Mouse (Mus musculus): Measurements from ENCODE around the gene Agl. TPM values are rescaled to one million over a fixed set of nuclear protein-coding genes. Genes with fewer than 3 reads are reported as not detected.
A peak's percentile ranks its signal among the peaks of the same experiment; 100 is the strongest.

Gene Agl
- polyA plus RNA-seq, 1 experiment from 2014 or later: 12.6 TPM

GRCm38 (mm10) chr3:116711624-116712435 is 96.1 kb downstream of the Agl start:
- WGBS: under 1% methylated on average over 75 of the region's 85 CpGs

DNA sequence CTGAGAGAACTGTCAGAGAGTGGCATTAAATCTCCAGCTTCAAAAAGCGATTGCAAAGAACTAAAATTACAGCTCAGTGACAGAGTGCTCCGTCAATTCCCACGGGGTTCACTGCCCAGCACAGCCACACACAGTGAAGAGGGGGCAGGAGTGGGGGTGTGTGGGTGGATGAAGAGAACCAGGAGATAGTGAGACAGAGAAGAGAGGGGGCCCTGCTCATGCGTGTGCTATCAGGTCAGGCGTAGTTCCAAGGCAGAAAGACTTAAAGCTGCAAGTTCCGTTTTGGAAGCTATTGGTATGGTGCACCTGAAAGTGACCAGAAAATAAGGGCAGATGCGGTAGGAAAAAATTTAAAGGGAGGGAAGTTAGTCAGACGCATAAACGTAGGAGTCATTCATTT is 97.0 kb downstream of the Agl start:
- Histone ChIP-seq H3K4me1 (ENCODE audit: control insufficient read depth, insufficient read depth, low read length) (peaks cover 10% of the 10 kb centered on the region), H3K27ac (ENCODE audit: low read length) (no peak overlapping the region), H3K9ac (ENCODE audit: low read depth, low read length) (no peak overlapping the region), H3K4me2 (ENCODE audit: low read length) (peak overlapping the region; percentile 89), H3K9me3 (replicated peaks; ENCODE audit: control insufficient read depth, low read length, poor library complexity, severe bottlenecking) (no peaks in the 10 kb centered on the region), H3K4me3 (ENCODE audit: low read depth, low read length) (peak overlapping the region; percentile 82), H3K36me3 (ENCODE audit: control insufficient read depth, insufficient read depth, low read length) (no peaks in the 10 kb centered on the region), H3K27me3 (ENCODE audit: control insufficient read depth, insufficient read depth, low read depth, low read length) (no peaks in the 10 kb centered on the region)
- ATAC-seq: no peak
- 60% methylated on average over 9 of the region's 9 CpGs for WGBS

More at GRCm38 (mm10) chr3:116711624-116712435, 96.1 kb downstream of the Agl start:
- peak; percentile 95 for ATAC-seq
- Histone ChIP-seq H3K27me3 (ENCODE audit: control insufficient read depth, insufficient read depth, low read depth, low read length) (no peaks in the 10 kb centered on the region), H3K9me3 (replicated peaks; ENCODE audit: control insufficient read depth, low read length, poor library complexity, severe bottlenecking) (no peaks in the 10 kb centered on the region), H3K36me3 (ENCODE audit: control insufficient read depth, insufficient read depth, low read length) (no peaks in the 10 kb centered on the region), H3K4me1 (ENCODE audit: control insufficient read depth, insufficient read depth, low read length) (peaks cover 10% of the 10 kb centered on the region), H3K9ac (ENCODE audit: low read depth, low read length) (peak overlapping the region; percentile 91), H3K4me3 (ENCODE audit: low read depth, low read length) (peak overlapping the region; percentile 82), H3K27ac (ENCODE audit: low read length) (peak overlapping the region; percentile 61), H3K4me2 (ENCODE audit: low read length) (peak overlapping the region; percentile 89)

GRCm38 (mm10) chr3:116705637-116706204 is 102.2 kb downstream of the Agl start:
- H3K9me3 ChIP-seq (replicated peaks; ENCODE audit: control insufficient read depth, low read length, poor library complexity, severe bottlenecking): no peaks in the 10 kb centered on the region
- 91% methylated on average over 1 of the region's 1 CpGs for WGBS
- H3K36me3 ChIP-seq (ENCODE audit: control insufficient read depth, insufficient read depth, low read length): no peaks in the 10 kb centered on the region
- no peak overlapping the region for H3K27ac ChIP-seq (ENCODE audit: low read length)
- H3K9ac ChIP-seq (ENCODE audit: low read depth, low read length): no peak overlapping the region
- no peak overlapping the region for H3K4me3 ChIP-seq (ENCODE audit: low read depth, low read length)
- no peaks in the 10 kb centered on the region for H3K27me3 ChIP-seq (ENCODE audit: control insufficient read depth, insufficient read depth, low read depth, low read length)
- no peak for ATAC-seq
- no peak overlapping the region for H3K4me2 ChIP-seq (ENCODE audit: low read length)
- peaks cover 1% of the 10 kb centered on the region for H3K4me1 ChIP-seq (ENCODE audit: control insufficient read depth, insufficient read depth, low read length)

- Histone ChIP-seq H3K4me2 (ENCODE audit: low read length) (no peak overlapping the region), H3K27me3 (ENCODE audit: control insufficient read depth, insufficient read depth, low read depth, low read length) (no peaks in the 10 kb centered on the region), H3K9ac (ENCODE audit: low read depth, low read length) (no peak overlapping the region), H3K36me3 (ENCODE audit: control insufficient read depth, insufficient read depth, low read length) (no peaks in the 10 kb centered on the region), H3K27ac (ENCODE audit: low read length) (no peak overlapping the region), H3K9me3 (replicated peaks; ENCODE audit: control insufficient read depth, low read length, poor library complexity, severe bottlenecking) (no peaks in the 10 kb centered on the region), H3K4me1 (ENCODE audit: control insufficient read depth, insufficient read depth, low read length) (no peaks in the 10 kb centered on the region), H3K4me3 (ENCODE audit: low read depth, low read length) (no peak overlapping the region)
- WGBS: 93% methylated on average over 5 of the region's 5 CpGs
- ATAC-seq: no peak
Observed at GRCm38 (mm10) chr3:116703835-116704234, 104.1 kb downstream of the Agl start.

- Histone ChIP-seq H3K9me3 (replicated peaks; ENCODE audit: control insufficient read depth, low read length, poor library complexity, severe bottlenecking) (no peaks in the 10 kb centered on the region), H3K27me3 (ENCODE audit: control insufficient read depth, insufficient read depth, low read depth, low read length) (no peaks in the 10 kb centered on the region), H3K4me2 (ENCODE audit: low read length) (no peak overlapping the region), H3K27ac (ENCODE audit: low read length) (no peak overlapping the region), H3K9ac (ENCODE audit: low read depth, low read length) (no peak overlapping the region), H3K4me3 (ENCODE audit: low read depth, low read length) (no peak overlapping the region), H3K36me3 (ENCODE audit: control insufficient read depth, insufficient read depth, low read length) (no peaks in the 10 kb centered on the region), H3K4me1 (ENCODE audit: control insufficient read depth, insufficient read depth, low read length) (no peaks in the 10 kb centered on the region)
- no peak for ATAC-seq
- WGBS: 97% methylated on average over 1 of the region's 1 CpGs
Observed at GRCm38 (mm10) chr3:116702647-116703272, 105.2 kb downstream of the Agl start.

DNA sequence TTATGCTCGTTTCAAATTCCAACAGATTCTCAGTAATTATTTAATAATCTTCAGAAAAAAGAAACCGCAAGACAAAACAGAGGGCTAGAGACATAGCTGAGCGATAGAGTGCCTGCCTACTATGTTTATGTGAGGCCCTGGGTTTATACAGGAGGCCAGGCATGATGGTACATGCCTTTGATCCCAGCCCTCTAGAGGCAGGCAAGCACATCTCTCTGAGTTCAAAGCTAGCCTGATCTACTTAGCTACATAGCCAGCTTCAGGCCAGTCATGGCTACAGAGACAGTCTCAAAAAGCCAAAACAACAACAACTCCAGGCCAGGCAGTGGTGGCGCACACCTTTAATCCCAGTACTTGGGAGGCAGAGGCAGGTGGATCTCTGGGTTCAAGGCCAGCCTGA is 106.4 kb downstream of the Agl start:
- Histone ChIP-seq H3K27me3 (ENCODE audit: control insufficient read depth, insufficient read depth, low read depth, low read length) (no peaks in the 10 kb centered on the region), H3K4me1 (ENCODE audit: control insufficient read depth, insufficient read depth, low read length) (no peaks in the 10 kb centered on the region), H3K36me3 (ENCODE audit: control insufficient read depth, insufficient read depth, low read length) (no peaks in the 10 kb centered on the region), H3K9ac (ENCODE audit: low read depth, low read length) (no peak overlapping the region), H3K4me3 (ENCODE audit: low read depth, low read length) (no peak overlapping the region), H3K9me3 (replicated peaks; ENCODE audit: control insufficient read depth, low read length, poor library complexity, severe bottlenecking) (no peaks in the 10 kb centered on the region), H3K4me2 (ENCODE audit: low read length) (no peak overlapping the region), H3K27ac (ENCODE audit: low read length) (no peak overlapping the region)
- 97% methylated on average over 4 of the region's 4 CpGs for WGBS
- no peak for ATAC-seq

- Histone ChIP-seq H3K4me2 (ENCODE audit: low read length) (no peak overlapping the region), H3K4me3 (ENCODE audit: low read depth, low read length) (no peak overlapping the region), H3K27ac (ENCODE audit: low read length) (no peak overlapping the region), H3K9me3 (replicated peaks; ENCODE audit: control insufficient read depth, low read length, poor library complexity, severe bottlenecking) (no peaks in the 10 kb centered on the region), H3K4me1 (ENCODE audit: control insufficient read depth, insufficient read depth, low read length) (no peaks in the 10 kb centered on the region), H3K27me3 (ENCODE audit: control insufficient read depth, insufficient read depth, low read depth, low read length) (no peaks in the 10 kb centered on the region), H3K9ac (ENCODE audit: low read depth, low read length) (no peak overlapping the region), H3K36me3 (ENCODE audit: control insufficient read depth, insufficient read depth, low read length) (no peaks in the 10 kb centered on the region)
- no peak for ATAC-seq
- WGBS: 75% methylated on average over 2 of the region's 2 CpGs
Observed at GRCm38 (mm10) chr3:116698786-116699185, 109.2 kb downstream of the Agl start.

- no peak overlapping the region for H3K4me2 ChIP-seq (ENCODE audit: low read length)
- H3K9me3 ChIP-seq (replicated peaks; ENCODE audit: control insufficient read depth, low read length, poor library complexity, severe bottlenecking): no peaks in the 10 kb centered on the region
- H3K9ac ChIP-seq (ENCODE audit: low read depth, low read length): no peak overlapping the region
- no peak for ATAC-seq
- H3K36me3 ChIP-seq (ENCODE audit: control insufficient read depth, insufficient read depth, low read length): no peaks in the 10 kb centered on the region
- no peak overlapping the region for H3K27ac ChIP-seq (ENCODE audit: low read length)
- H3K4me3 ChIP-seq (ENCODE audit: low read depth, low read length): no peak overlapping the region
- 91% methylated on average over 2 of the region's 2 CpGs for WGBS
- no peaks in the 10 kb centered on the region for H3K4me1 ChIP-seq (ENCODE audit: control insufficient read depth, insufficient read depth, low read length)
- H3K27me3 ChIP-seq (ENCODE audit: control insufficient read depth, insufficient read depth, low read depth, low read length): no peaks in the 10 kb centered on the region
Observed at GRCm38 (mm10) chr3:116695666-116695985, 112.3 kb downstream of the Agl start.

Data from midbrain, embryonic 16.5 days (tissue).